Mouse (Mus musculus): ENCODE results near the gene Tmem131.

The Tmem131 gene

GRCm38 (mm10) chr1:36938348-36938747 is 5.1 kb downstream of the Tmem131 start:
- no peak for DNase-seq

- no peak for DNase-seq
Observed at GRCm38 (mm10) chr1:36937648-36938047, 5.8 kb downstream of the Tmem131 start.

- no peak for DNase-seq
Observed at GRCm38 (mm10) chr1:36937015-36937414, 6.5 kb downstream of the Tmem131 start.

- DNase-seq, result no peak
Observed at GRCm38 (mm10) chr1:36936567-36936966, 6.9 kb downstream of the Tmem131 start.

- DNase-seq, result no peak
Observed at GRCm38 (mm10) chr1:36934778-36935177, 8.7 kb downstream of the Tmem131 start.

GRCm38 (mm10) chr1:36933965-36934585 is 9.4 kb downstream of the Tmem131 start:
- no peak for DNase-seq

GRCm38 (mm10) chr1:36932231-36932630 is 11.2 kb downstream of the Tmem131 start:
- DNase-seq, result no peak

GRCm38 (mm10) chr1:36930911-36931310 is 12.6 kb downstream of the Tmem131 start:
- DNase-seq, result no peak

- DNase-seq, result no peak
Observed at GRCm38 (mm10) chr1:36929996-36930395, 13.5 kb downstream of the Tmem131 start.

GRCm38 (mm10) chr1:36928357-36929330 is 14.8 kb downstream of the Tmem131 start:
- no peak for DNase-seq

GRCm38 (mm10) chr1:36927569-36927968 is 15.9 kb downstream of the Tmem131 start:
- no peak for DNase-seq

GRCm38 (mm10) chr1:36926738-36927137 is 16.7 kb downstream of the Tmem131 start:
- no peak for DNase-seq

GRCm38 (mm10) chr1:36926246-36926645 is 17.2 kb downstream of the Tmem131 start:
- DNase-seq, result no peak

- no peak for DNase-seq
Observed at GRCm38 (mm10) chr1:36925781-36926180, 17.7 kb downstream of the Tmem131 start.

GRCm38 (mm10) chr1:36924853-36925252 is 18.6 kb downstream of the Tmem131 start:
- no peak for DNase-seq

GRCm38 (mm10) chr1:36923911-36924310 is 19.6 kb downstream of the Tmem131 start:
- no peak for DNase-seq

- DNase-seq, result no peak
Observed at GRCm38 (mm10) chr1:36922623-36923421, 20.6 kb downstream of the Tmem131 start.

- no peak for DNase-seq
Observed at GRCm38 (mm10) chr1:36921614-36922393, 21.7 kb downstream of the Tmem131 start.

GRCm38 (mm10) chr1:36920726-36921125 is 22.7 kb downstream of the Tmem131 start:
- peak; percentile 70 to 75 for DNase-seq

- peak; percentile 74 to 85 for DNase-seq
Observed at GRCm38 (mm10) chr1:36920154-36920716, 23.2 kb downstream of the Tmem131 start.

GRCm38 (mm10) chr1:36919728-36920127 is 23.7 kb downstream of the Tmem131 start:
- DNase-seq, result no peak

- DNase-seq, result no peak
Observed at GRCm38 (mm10) chr1:36917423-36917822, 26.0 kb downstream of the Tmem131 start.

Measured in kidney, postnatal 25 days (tissue).